Mouse (Mus musculus) ovary, postnatal 10 days (tissue): ENCODE data around the gene Zc2hc1b.

ENCODE experiments used
- DNase-seq: peaks from one replicate; pipeline ENCODE4 v3.0.0; 2022; ENCODE audit warnings: low spot score

Gene Zc2hc1b

GRCm38 (mm10) chr10:13115030-13115429 lies 62.8 kb downstream of the Zc2hc1b start:
- DNase-seq, result no peak

- no peak for DNase-seq
Observed at GRCm38 (mm10) chr10:13113641-13114040, 64.2 kb downstream of the Zc2hc1b start.

GRCm38 (mm10) chr10:13112849-13113248 lies 65.0 kb downstream of the Zc2hc1b start:
- DNase-seq, result no peak

- DNase-seq, result no peak
Observed at GRCm38 (mm10) chr10:13109781-13110180, 68.0 kb downstream of the Zc2hc1b start.

- no peak for DNase-seq
Observed at GRCm38 (mm10) chr10:13108847-13109246, 69.0 kb downstream of the Zc2hc1b start.

- no peak for DNase-seq
Observed at GRCm38 (mm10) chr10:13108021-13108548, 69.7 kb downstream of the Zc2hc1b start.

- DNase-seq, result no peak
Observed at GRCm38 (mm10) chr10:13106909-13107624, 70.8 kb downstream of the Zc2hc1b start.

- no peak for DNase-seq
Observed at GRCm38 (mm10) chr10:13103838-13104237, 74.0 kb downstream of the Zc2hc1b start.

- no peak for DNase-seq
Observed at GRCm38 (mm10) chr10:13102360-13102759, 75.5 kb downstream of the Zc2hc1b start.

- no peak for DNase-seq
Observed at GRCm38 (mm10) chr10:13100061-13100648, 77.7 kb downstream of the Zc2hc1b start.
